Mouse (Mus musculus) G1E (cell line): ENCODE results near the gene Mab21l1. TPM values are rescaled to one million over a fixed set of nuclear protein-coding genes. Genes with fewer than 3 reads are reported as not detected.

Experiments used
- ATAC-seq: 2 replicates; pipeline ENCODE4 v1.8.0; 2016; ENCODE audit warnings: mild to moderate bottlenecking; ENCODE audit not compliant: insufficient number of reproducible peaks, poor library complexity, low FRiP score, severe bottlenecking; ENCODE audit errors: extremely low read depth
- DNase-seq: peaks from one replicate; pipeline ENCODE4 v3.0.0; 2012; ENCODE audit warnings: low spot score
- H3K27me3 ChIP-seq: 2 replicates; pipeline ENCODE4 v1.6.1; 2012; ENCODE audit warnings: mild to moderate bottlenecking, low read length, inconsistent platforms; ENCODE audit not compliant: insufficient read depth
- H3K36me3 ChIP-seq: replicated peaks from 2 replicates; pipeline ENCODE3; 2012; ENCODE audit warnings: mild to moderate bottlenecking, inconsistent platforms
- H3K4me1 ChIP-seq: 2 replicates; pipeline ENCODE4 v1.6.1; 2012; ENCODE audit warnings: low read depth, low read length, inconsistent platforms, mixed read lengths; ENCODE audit not compliant: insufficient read depth
- H3K4me3 ChIP-seq: 2 replicates; pipeline ENCODE4 v1.5.1; 2012; ENCODE audit warnings: low read depth, mild to moderate bottlenecking, inconsistent platforms, low read length, moderate library complexity, mixed read lengths
- H3K9me3 ChIP-seq: replicated peaks from 2 replicates; pipeline ENCODE4 v1.6.1; 2012; ENCODE audit warnings: inconsistent platforms
- CTCF ChIP-seq: IDR thresholded peaks from 2 replicates; pipeline ENCODE4 v1.5.1; 2012; ENCODE audit warnings: low read depth, low read length, inconsistent platforms, mixed read lengths
- GATA1 ChIP-seq: IDR thresholded peaks from 2 replicates; pipeline ENCODE4 v1.6.1; 2012; ENCODE audit warnings: borderline replicate concordance, low read length, inconsistent platforms, mixed read lengths
- GATA2 ChIP-seq: IDR thresholded peaks from 2 replicates; pipeline ENCODE4 v1.6.1; 2012; ENCODE audit warnings: low read depth, low read length, inconsistent platforms, borderline replicate concordance
- POLR2AphosphoS5 ChIP-seq: IDR thresholded peaks from 2 replicates; pipeline ENCODE4 v1.6.1; 2012; ENCODE audit warnings: low read depth, low read length, inconsistent platforms; ENCODE audit not compliant: insufficient replicate concordance
- TAL1 ChIP-seq: conservative IDR thresholded peaks from 2 replicates; pipeline ENCODE4 v1.6.1; 2012; ENCODE audit warnings: low read depth, low read length, inconsistent platforms, mixed read lengths
- polyA plus RNA-seq: library from polyadenylated mRNA; stranded (reverse); fragments of >175 nt; gene quantifications from 2 replicates; pipeline ENCODE4 v1.2.3, GENCODE M21; 2012
- total RNA-seq, 2 experiments: library from RNA; stranded (forward) in 1 of 2; stranded (reverse) in 1 of 2; fragments of 200-1000 nt in 1 of 2; fragments of >200 nt in 1 of 2; fragmentation: Nextera tagmentation in 1 of 2; gene quantifications; 2 replicates each; pipeline ENCODE4 v1.2.3; 2014 to 2017

The Mab21l1 gene
- total and polyA plus RNA-seq, 3 experiments: 0.16 TPM; not detected in 2

DNA sequence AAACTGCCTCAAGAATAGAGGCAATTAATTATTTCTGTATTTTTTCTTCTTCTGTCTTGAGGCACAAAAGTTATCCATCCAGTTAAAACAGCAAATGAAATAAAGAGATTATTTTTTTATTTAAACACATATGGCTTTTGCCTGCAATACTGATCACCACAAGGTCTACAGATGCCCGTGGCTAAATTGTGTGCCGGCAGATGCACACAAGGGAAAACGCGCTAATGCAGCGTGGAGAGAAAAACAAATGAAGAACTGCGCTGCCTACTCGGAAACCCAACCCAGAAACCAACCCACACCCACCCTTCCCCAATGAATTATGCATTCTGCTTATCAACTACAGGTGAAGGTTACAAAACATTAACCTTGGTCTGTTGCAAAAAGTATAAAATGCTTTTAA is 7.1 kb upstream of the Mab21l1 start:
- TF ChIP-seq TAL1: no peak
- no peak for TF ChIP-seq CTCF
- no peak for TF ChIP-seq POLR2AphosphoS5
- TF ChIP-seq GATA2: no peak
- TF ChIP-seq GATA1: no peak
- Histone ChIP-seq H3K4me3 (no peak overlapping the region), H3K36me3 (no peaks in the 10 kb centered on the region), H3K27me3 (no peaks in the 10 kb centered on the region), H3K9me3 (peaks cover 9% of the 10 kb centered on the region), H3K4me1 (no peaks in the 10 kb centered on the region)
- no peak for DNase-seq
- no peak for ATAC-seq

DNA sequence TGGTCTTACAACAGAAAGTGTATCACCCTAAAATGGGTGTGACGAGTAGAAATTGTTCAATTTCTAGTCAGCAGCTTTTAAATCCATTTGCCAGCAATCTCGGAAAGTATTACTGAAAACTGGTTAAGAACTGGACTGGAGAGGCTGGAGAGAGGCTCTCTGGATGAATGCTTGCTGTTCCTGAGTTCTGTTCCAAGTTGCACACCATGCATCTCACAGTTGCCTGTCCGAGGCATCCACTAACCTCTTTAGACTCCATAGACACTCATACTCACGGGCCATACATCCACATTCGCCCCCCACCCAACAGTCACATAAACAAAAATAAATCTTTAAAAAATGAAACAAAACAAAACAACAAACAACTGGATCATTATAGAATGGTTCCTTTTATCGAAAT is 6.6 kb upstream of the Mab21l1 start:
- peaks cover 14% of the 10 kb centered on the region for H3K9me3 ChIP-seq
- no peak for DNase-seq
- H3K36me3 ChIP-seq: no peaks in the 10 kb centered on the region
- H3K4me1 ChIP-seq: no peaks in the 10 kb centered on the region
- H3K4me3 ChIP-seq: no peak overlapping the region
- no peaks in the 10 kb centered on the region for H3K27me3 ChIP-seq
- ATAC-seq: no peak
- TF ChIP-seq GATA1 (no peak), GATA2 (no peak), POLR2AphosphoS5 (no peak), TAL1 (no peak)

DNA sequence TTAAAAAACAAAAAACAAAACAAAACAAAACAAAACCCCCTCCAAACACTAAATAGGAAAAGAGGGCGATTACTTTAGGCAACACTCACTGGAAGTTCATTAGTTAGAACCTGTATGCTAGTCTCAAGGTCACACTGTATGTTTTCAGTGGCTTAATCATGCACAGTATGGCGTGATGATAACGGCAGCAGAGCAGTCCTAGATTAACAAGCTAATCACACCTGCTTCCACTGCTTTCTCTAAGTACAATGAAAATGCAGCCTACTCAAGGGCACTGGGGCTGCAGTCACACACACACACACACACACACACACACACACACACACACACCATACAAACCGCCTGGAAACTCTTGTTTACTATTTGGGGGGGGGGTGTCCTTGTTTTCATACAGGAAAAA is 4.8 kb upstream of the Mab21l1 start:
- H3K9me3 ChIP-seq: peaks cover 16% of the 10 kb centered on the region
- no peak for ATAC-seq

DNA sequence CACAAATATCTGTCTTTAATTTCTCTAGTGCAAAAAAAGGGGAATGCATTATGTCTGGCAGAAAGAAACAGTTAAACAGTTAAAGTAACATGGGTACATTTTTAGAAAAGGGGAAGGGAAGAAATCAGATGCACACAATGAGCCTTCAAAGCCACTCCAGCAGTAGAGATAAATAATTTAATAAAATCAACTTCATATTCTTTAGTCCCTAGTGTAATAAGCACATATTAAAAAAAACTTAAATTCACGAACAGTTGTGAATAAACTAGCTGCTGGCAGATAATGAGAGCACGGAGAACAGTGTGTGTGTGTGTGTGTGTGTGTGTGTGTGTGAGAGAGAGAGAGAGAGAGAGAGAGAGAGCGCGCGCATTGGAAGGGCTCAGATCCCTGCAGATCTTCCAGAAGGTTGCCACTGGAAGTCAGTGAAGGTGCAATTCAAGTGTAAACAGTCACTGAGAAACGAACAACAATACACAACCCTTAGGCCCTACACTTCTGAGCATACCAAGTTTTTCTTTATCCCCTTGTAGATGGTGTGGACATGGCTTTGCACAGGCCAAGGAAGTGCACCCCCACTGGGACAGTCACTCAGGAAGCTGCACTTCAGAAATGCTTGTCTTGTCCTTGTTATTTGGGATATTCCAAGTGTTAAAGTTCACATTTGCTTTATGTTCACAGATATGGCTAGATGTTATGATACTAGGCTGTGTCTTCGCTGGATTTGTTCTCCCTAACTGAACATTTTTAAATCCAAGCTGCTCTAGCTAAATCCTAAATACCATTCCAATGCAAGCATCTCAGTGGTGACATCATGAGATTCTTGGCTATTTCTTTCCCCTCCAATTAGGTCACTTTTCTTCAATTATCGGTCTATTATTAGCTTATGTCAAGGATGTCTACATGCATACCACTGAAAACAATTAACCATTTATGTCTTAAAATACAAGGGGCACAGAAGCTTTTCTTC is 3.3 kb upstream of the Mab21l1 start:
- DNase-seq (no peak), ATAC-seq (no peak)
- Histone ChIP-seq H3K4me3 (no peak overlapping the region), H3K36me3 (no peaks in the 10 kb centered on the region), H3K4me1 (no peaks in the 10 kb centered on the region), H3K9me3 (peaks cover 28% of the 10 kb centered on the region), H3K27me3 (no peaks in the 10 kb centered on the region)
- TF ChIP-seq GATA2 (no peak), POLR2AphosphoS5 (no peak), TAL1 (no peak), GATA1 (no peak), CTCF (no peak)

More for the DNA sequence above, 4.8 kb upstream of the Mab21l1 start:
- no peaks in the 10 kb centered on the region for H3K4me1 ChIP-seq
- no peaks in the 10 kb centered on the region for H3K27me3 ChIP-seq
- no peaks in the 10 kb centered on the region for H3K36me3 ChIP-seq
- no peak overlapping the region for H3K4me3 ChIP-seq
- DNase-seq: no peak
- TF ChIP-seq TAL1: no peak
- TF ChIP-seq GATA1: no peak
- TF ChIP-seq GATA2: no peak

DNA sequence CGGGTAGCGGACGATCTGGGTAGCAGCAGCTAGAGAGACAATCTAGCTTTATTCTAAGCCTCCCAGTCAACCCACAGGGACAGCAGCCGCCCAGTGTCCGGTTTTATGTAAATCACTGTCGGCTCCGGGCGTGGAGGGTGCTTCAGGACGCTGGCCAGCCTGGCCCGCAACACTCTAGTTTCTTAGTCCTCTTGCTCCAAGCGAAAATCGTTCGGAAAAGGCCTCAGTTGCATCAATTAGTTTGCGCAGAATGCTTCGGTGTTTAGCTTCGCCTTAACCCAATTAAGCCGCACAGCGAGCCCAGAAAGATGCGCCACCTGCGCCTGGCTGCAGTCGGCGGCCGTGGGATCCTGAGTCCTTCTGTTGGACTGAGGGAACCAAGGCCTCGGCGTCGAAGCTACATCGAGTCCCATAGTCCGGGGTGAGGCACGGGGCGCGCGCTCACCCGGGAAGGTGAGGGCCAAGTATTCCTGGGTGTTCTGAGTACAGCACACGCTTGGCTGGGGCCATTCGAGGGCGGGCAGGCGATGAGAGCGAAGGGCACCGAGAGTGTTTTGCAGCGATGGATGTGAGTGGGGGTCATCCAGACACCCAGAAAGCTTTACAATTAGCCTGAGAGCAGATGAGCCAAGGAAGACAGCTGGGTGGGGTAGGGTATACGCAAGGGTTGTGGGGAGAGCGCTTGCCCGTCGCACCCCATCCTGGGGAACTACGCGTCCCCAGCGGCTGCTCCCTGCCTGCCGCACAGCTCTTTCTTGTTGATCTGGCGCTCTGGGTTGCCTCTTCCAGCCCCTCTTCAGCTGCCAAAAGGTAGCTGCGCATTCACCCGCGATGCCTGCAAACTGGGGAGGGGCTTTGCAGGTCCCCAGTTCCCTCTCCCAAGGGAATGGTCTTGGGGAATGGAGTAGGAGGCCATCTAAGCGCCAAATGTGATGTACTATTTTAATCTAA is 1.9 kb upstream of the Mab21l1 start:
- H3K9me3 ChIP-seq: peaks cover 26% of the 10 kb centered on the region
- H3K4me1 ChIP-seq: no peaks in the 10 kb centered on the region
- ATAC-seq (no peak), DNase-seq (no peak)
- H3K4me3 ChIP-seq: no peak overlapping the region; the same call in 1 of the 2 replicates
- TF ChIP-seq POLR2AphosphoS5: no peak
- TF ChIP-seq TAL1: no peak
- no peak for TF ChIP-seq GATA2
- no peaks in the 10 kb centered on the region for H3K27me3 ChIP-seq
- no peaks in the 10 kb centered on the region for H3K36me3 ChIP-seq

DNA sequence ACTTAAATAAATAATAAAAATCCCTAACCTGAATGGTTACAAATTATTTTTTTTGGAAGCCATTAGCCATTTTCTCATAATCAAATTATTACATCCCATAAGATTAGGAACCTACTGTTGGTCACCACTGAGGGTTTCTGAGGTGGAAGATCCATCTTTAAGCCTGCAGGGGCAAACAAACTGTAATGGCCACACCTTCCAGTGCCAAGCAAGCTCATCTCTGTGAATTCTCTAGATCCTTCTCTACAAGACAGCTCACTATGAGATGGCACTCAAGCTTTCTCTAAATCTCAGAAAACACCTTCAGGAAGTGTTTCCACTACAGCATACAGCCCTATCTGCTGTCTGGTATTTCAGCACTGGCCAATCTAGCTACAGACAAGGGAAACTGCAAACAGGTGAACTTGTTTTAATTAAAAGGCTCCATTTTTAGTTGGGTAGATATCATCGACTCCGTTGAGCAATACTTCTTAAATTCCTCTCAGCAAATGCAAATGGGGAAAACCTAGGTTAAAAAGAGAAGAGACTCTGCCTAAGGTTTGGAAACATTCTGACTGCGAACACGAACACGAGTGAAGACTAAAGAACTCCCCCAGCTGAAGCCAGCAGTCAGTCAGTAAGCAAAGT is 768 bp upstream of the Mab21l1 start:
- Histone ChIP-seq H3K4me3 (no peak overlapping the region), H3K36me3 (no peaks in the 10 kb centered on the region), H3K4me1 (no peaks in the 10 kb centered on the region), H3K27me3 (no peaks in the 10 kb centered on the region), H3K9me3 (peaks cover 26% of the 10 kb centered on the region)
- DNase-seq (no peak), ATAC-seq (no peak)
- no peak for TF ChIP-seq GATA1
- no peak for TF ChIP-seq CTCF
- no peak for TF ChIP-seq GATA2
- no peak for TF ChIP-seq TAL1
- no peak for TF ChIP-seq POLR2AphosphoS5
